Mouse (Mus musculus): ENCODE data around the gene Gm21981. TPM values are rescaled to one million over a fixed set of nuclear protein-coding genes. Genes with fewer than 3 reads are reported as not detected.
"Not testable (repeated sequence)": the region's sequence is repeated elsewhere in the genome, so short reads cannot be mapped to it uniquely, and the experiment has no call there.

Gm21981 gene
- total RNA-seq, 2 experiments from 2014 or later = not detected

DNA sequence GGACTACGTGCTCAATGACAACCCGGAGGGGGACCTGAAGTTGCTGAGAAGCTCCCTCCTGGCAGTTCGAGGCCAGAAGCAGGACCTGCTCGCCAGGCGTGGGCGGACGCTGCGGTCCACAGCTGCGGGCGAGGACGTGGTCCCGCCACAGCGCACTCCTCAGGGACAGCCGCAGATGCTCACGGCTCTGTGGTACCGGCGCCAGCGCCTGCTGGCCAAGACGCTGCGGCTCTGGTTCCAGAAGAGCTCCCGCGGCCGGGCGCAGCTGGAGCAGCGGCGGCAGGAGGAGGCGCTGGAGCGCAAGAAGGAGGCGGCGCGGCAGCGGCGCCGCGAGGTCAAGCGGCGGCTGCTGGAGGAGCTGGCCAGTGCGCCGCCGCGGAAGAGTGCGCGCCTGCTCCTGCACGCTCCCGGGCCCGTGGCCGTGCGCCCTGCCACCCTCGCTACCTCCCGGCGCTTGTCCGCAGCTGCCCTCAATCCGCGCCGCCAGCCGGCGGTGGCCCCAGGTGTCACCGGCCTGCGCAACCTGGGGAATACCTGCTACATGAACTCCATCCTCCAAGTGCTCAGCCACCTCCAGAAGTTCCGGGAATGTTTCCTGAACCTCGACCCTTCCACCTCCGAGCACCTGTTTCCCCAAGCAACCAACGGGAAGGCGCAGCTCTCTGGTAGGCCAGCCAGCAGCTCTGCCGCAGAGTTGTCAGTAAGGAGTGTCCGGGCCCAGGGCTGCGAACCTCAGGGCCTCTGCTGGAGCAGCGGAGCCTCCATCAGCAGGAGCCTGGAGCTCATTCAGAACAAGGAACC lies 21.7 kb downstream of the Gm21981 start:
- no peak; the same call in 1 of the 2 replicates for ATAC-seq (replicated peaks; ENCODE audit: low FRiP score, poor library complexity, severe bottlenecking)

DNA sequence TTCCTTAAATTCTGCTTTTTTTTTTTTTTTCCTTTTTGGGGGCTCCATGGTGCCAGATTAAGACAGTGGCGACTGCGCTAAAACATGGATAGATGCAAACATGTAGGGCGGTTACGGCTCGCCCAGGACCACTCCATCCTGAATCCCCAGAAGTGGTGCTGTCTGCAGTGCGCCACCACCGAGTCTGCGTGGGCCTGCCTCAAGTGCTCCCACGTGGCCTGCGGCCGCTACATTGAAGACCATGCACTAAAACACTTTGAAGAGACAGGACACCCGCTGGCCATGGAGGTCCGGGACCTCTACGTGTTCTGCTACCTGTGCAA lies 22.3 kb downstream of the Gm21981 start:
- ATAC-seq (replicated peaks; ENCODE audit: low FRiP score, poor library complexity, severe bottlenecking) = no peak

DNA sequence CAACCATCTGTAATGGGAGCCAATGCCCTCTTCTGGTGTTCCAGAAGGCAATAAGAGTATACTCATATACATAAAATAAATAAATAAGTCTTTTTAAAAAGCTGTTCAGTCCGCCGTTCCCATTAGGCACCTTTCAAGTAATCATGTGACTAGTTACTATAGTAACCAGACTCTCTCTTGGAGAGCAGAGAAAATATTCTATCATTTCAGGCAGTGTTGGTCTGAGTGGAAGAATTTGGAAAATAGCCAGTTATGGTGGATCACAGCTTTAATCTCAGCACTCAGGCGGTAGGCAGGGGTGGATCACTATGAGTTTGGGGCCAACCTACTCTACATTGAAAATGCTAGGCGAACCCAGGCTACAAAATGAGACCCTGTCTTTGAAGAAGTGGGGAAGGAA lies 25.1 kb downstream of the Gm21981 start:
- no peak for ATAC-seq (replicated peaks; ENCODE audit: low FRiP score, poor library complexity, severe bottlenecking)

DNA sequence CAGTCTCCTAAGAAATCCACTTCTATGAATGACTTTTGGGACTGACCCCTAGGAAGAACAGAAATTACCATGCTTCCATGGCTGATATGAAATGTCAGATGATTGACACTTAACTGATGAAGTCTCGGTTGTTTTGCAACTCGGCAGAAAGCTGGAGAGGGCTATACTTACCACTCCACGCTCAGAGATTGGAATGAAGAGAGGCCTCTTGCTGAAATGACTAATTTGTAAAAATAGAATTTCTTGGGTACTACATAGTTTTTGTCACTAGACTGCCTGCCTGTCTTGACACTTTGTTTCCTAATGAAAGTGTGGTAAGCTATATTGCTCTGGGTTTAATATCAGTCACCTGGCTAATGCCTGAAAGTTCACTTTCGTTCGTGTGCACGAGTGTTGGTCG lies 29.8 kb downstream of the Gm21981 start:
- no peak for ATAC-seq (replicated peaks; ENCODE audit: low FRiP score, poor library complexity, severe bottlenecking)

DNA sequence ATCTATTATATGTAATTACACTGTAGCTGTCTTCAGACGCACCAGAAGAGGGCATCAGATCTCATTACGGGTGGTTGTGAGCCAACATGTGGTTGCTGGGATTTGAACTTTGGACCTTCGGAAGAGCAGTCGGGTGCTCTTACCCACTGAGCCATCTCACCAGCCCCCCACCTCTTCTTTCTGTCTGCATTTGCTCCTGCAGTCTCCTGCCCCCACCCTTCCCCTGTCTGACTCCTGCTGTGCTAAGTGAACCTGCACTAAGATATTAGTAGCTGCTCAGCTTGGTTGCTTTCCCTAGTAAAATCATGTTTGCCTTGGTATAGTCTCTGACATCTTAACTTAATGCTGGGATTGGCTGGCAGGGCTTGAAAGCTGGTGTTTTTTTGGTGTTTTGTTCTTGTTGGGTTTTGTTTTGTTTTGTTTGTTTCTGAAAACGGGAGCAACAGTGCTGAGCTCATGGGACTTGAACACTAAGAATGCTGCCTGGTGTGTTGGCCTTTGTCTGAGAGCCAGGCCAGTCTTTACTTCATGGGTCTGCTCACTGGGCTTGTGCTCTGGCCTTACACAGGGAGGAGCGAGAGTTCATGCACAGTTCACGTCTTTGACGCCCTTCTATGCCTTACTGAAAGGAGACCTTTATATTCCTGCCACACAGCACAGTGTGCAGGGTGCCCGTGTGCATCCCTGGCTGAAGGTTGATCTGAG lies 31.1 kb downstream of the Gm21981 start:
- ATAC-seq (replicated peaks; ENCODE audit: low FRiP score, poor library complexity, severe bottlenecking) = no peak

DNA sequence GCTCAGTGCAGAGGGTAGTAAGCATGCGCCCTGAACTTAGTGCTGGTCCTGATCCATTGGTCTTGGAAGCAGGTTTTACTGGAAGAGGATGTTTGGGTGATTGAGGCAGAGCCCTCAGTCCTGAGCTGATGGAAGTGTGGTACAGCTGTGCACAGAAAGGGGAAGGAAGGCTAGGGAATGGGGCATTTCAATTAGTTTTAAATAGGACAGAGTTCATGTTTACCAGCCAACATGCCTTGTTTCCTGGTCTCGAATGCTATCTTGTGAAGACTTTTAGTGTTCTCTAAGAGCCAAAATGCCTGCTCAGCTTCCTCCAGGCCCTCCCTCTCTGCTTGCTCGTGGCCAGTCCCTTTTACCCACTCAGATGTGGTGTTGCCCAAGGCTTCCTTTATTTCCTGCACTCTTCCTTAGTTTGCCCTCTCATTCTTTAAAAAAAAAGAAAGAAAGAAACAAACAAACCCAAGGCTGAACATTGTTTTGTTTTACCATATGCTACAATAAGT lies 35.5 kb downstream of the Gm21981 start:
- no peak for ATAC-seq (replicated peaks; ENCODE audit: low FRiP score, poor library complexity, severe bottlenecking)

DNA sequence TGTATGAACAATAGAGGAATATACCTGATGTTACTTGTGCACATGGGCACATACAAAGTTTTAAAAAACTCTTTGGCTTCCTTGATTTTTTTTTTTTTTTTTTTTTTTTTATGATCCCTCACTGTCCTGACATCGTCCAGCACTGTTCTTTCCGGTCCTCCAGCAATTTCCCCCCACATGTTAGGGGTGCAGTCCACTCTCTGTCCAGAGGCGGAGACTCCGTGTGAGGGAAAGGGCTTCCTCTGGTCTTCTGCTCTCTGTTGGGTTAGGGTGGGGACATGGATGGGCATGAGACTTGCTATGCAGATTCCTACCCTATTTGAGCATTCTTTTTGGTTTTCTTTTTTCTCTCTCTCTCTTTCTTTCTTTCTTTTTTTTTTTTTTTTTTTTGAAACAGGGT lies 36.4 kb downstream of the Gm21981 start:
- no peak for ATAC-seq (replicated peaks; ENCODE audit: low FRiP score, poor library complexity, severe bottlenecking)

DNA sequence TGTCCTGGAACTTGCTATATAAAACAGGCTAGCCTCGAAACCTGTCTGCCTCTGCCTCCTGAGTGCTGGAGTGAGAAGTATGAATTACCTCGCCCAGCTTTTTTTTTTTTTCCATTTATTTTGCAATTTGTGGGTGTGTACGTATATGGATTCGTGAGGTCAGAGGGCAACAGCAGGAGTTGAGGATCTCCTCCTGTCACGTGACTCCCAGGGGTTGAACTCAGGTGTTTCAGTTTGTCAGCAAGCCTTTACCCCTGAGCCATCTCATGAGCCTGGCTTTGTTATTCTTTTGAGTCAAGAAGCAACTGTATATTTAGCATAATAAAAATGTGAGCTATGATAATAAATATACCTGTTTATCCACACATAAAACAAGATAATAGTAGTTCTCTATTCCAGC lies 38.6 kb downstream of the Gm21981 start:
- ATAC-seq (replicated peaks; ENCODE audit: low FRiP score, poor library complexity, severe bottlenecking) = no peak

DNA sequence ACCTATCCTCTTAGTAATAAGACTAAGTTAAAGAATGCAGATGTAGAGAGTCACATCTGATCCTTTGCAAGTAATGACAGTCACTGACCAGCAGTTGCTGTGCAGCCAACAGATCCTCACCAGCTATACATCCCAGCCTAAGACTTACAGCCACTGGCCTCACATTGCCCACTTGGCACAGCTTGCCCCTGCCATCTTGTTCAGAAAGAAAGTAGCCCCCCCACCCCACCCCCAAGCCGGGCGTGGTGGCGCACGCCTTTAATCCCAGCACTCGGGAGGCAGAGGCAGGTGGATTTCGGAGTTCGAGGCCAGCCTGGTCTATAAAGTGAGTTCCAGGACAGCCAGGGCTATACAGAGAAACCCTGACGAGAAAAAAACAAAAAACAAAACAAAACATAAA lies 39.9 kb downstream of the Gm21981 start:
- not testable (repeated sequence) for ATAC-seq (replicated peaks; ENCODE audit: low FRiP score, poor library complexity, severe bottlenecking)

DNA sequence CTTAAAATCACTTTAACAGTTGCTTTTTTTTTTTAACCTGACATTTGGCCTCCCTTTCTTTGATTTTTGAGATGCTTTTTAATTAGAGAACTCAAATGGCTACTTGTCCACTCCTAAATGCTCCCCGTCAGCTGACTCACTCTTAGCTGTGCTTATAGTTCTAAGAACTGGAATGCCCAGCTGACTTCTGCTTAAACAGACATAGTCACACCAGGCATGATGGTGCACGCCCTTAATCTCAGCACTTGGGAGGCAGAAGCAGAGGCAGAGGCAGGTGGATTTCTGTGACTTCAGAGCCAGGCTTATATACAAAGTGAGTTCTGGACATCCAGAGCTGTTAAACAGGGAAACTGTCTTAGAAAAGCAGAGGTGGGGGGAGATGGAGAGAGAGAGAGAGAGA lies 42.3 kb downstream of the Gm21981 start:
- ATAC-seq (replicated peaks; ENCODE audit: low FRiP score, poor library complexity, severe bottlenecking) = no peak

DNA sequence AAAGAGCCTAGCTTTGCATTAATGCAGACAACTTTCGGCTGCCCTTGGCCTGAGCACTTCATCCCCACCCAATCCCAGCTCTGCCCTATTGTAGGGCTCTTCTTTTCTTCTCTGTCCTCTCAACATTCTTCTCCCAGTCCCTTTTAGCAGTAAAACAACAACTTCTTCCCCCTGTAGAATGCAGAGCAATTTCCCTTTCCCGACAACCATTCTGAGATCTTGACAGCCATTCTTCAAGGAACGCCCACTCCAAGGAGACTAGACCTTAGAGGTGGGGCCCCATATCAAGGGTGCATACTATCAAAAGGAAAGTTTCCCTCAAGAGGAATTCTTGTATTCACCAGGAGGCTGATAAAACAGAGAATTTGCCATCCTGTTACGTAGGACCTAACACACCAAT lies 45.3 kb downstream of the Gm21981 start:
- ATAC-seq (replicated peaks; ENCODE audit: low FRiP score, poor library complexity, severe bottlenecking) = no peak

DNA sequence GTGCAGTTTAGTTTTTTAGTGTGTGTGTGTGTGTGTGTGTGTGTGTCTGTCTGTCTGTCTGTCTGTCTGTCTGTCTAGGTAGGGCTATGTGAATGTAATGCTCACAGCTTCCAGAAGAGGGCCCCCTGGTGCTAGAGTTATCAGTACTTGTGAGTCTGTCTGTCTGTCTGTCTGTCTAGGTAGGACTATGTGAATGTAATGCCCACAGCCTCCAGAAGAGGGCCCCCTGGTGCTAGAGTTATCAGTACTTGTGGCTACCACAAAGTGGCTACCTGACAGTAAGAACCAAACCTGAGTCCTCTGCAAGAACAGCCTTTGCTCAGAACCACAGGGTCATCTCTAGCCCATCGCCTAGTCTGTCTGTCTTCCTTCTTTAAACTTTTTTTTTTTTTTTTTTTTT lies 47.6 kb downstream of the Gm21981 start:
- peak; percentile 76 for ATAC-seq (replicated peaks; ENCODE audit: low FRiP score, poor library complexity, severe bottlenecking)

DNA sequence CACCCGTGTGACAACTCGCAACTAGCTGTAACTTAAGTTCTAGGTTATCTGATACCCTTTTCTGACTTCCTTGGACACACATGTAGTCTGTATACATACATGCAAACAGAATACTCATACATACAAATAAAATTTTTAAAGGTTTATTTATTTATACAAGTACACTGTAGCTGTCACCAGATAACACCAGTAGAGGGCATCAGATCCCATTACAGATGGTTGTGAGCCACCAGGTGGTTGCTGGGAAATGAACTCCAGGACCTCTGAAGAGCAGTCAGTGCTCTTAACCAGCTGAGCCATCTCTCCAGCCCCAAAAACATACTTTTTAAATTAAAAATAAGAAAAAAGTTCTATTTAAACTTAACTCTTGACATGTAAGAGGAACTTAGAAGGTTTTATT lies 51.3 kb downstream of the Gm21981 start:
- ATAC-seq (replicated peaks; ENCODE audit: low FRiP score, poor library complexity, severe bottlenecking) = no peak

Other genes starting within 250 kb of the Gm21981 start
- 35.6 and 71.4 TPM in 2 replicates for gene Taf8, start 192.2 kb downstream of the Gm21981 start, total RNA-seq (2015; ENCODE audit: low replicate concordance)
- 54.4 and 71.9 TPM in 2 replicates for gene Taf8, start 192.2 kb downstream of the Gm21981 start, total RNA-seq (2017; ENCODE audit: low replicate concordance)
- gene Ccnd3, start 189.4 kb downstream of the Gm21981 start, total RNA-seq (2015; ENCODE audit: low replicate concordance) = 360 and 366 TPM in 2 replicates
- 181 and 222 TPM in 2 replicates for gene Ccnd3, start 189.4 kb downstream of the Gm21981 start, total RNA-seq (2017; ENCODE audit: low replicate concordance)
- gene Bysl, start 83.0 kb downstream of the Gm21981 start, total RNA-seq (2015; ENCODE audit: low replicate concordance) = 5.9 and 8.3 TPM in 2 replicates
- 8.4 and 10.4 TPM in 2 replicates for gene Bysl, start 83.0 kb downstream of the Gm21981 start, total RNA-seq (2017; ENCODE audit: low replicate concordance)
- 28.1 and 37.8 TPM in 2 replicates for gene Med20, start 82.9 kb downstream of the Gm21981 start, total RNA-seq (2015; ENCODE audit: low replicate concordance)
- 36.5 and 63.2 TPM in 2 replicates for gene Med20, start 82.9 kb downstream of the Gm21981 start, total RNA-seq (2017; ENCODE audit: low replicate concordance)
- 11.5 and 13.8 TPM in 2 replicates for gene Gm20517, start 82.9 kb downstream of the Gm21981 start, total RNA-seq (2015; ENCODE audit: low replicate concordance)
- 9.5 and 18.9 TPM in 2 replicates for gene Gm20517, start 82.9 kb downstream of the Gm21981 start, total RNA-seq (2017; ENCODE audit: low replicate concordance)
- gene Usp49, start 63.8 kb downstream of the Gm21981 start, total RNA-seq (2015; ENCODE audit: low replicate concordance) = 26.8 and 35.7 TPM in 2 replicates
- 29.2 and 46.3 TPM in 2 replicates for gene Usp49, start 63.8 kb downstream of the Gm21981 start, total RNA-seq (2017; ENCODE audit: low replicate concordance)
- 44.7 and 48.6 TPM in 2 replicates for gene Tomm6, start 6.1 kb downstream of the Gm21981 start, total RNA-seq (2015; ENCODE audit: low replicate concordance)
- gene Tomm6, start 6.1 kb downstream of the Gm21981 start, total RNA-seq (2017; ENCODE audit: low replicate concordance) = 2.1 and 3.5 TPM in 2 replicates
- gene Frs3, start 5.4 kb downstream of the Gm21981 start, total RNA-seq (2015; ENCODE audit: low replicate concordance) = not detected in 2 replicates
- not detected in 2 replicates for gene Frs3, start 5.4 kb downstream of the Gm21981 start, total RNA-seq (2017; ENCODE audit: low replicate concordance)
- gene Prickle4, start 281 bp upstream of the Gm21981 start, total RNA-seq (2015; ENCODE audit: low replicate concordance) = not detected in 2 replicates
- not detected in 2 replicates for gene Prickle4, start 281 bp upstream of the Gm21981 start, total RNA-seq (2017; ENCODE audit: low replicate concordance)
- not detected in 2 replicates for gene Pgc, start 32.4 kb upstream of the Gm21981 start, total RNA-seq (2015; ENCODE audit: low replicate concordance)
- not detected in 2 replicates for gene Pgc, start 32.4 kb upstream of the Gm21981 start, total RNA-seq (2017; ENCODE audit: low replicate concordance)
- gene Tfeb, start 42.6 kb upstream of the Gm21981 start, total RNA-seq (2015; ENCODE audit: low replicate concordance) = 9.0 and 13.0 TPM in 2 replicates
- 0.23 and 5.4 TPM in 2 replicates for gene Tfeb, start 42.6 kb upstream of the Gm21981 start, total RNA-seq (2017; ENCODE audit: low replicate concordance)
- gene Mdfi, start 140.2 kb upstream of the Gm21981 start, total RNA-seq (2015; ENCODE audit: low replicate concordance) = not detected in 2 replicates
- not detected in 2 replicates for gene Mdfi, start 140.2 kb upstream of the Gm21981 start, total RNA-seq (2017; ENCODE audit: low replicate concordance)
- gene Foxp4, start 230.2 kb upstream of the Gm21981 start, total RNA-seq (2015; ENCODE audit: low replicate concordance) = 4.0 and 5.4 TPM in 2 replicates
- gene Foxp4, start 230.2 kb upstream of the Gm21981 start, total RNA-seq (2017; ENCODE audit: low replicate concordance) = 0.30 and 1.0 TPM in 2 replicates

Data from erythroid progenitor cell, adult 5-6 weeks (primary cell).